Mouse (Mus musculus) kidney, adult 2 months (tissue): Measurements from ENCODE around the gene Vasn. TPM values are rescaled to one million over a fixed set of nuclear protein-coding genes. Genes with fewer than 3 reads are reported as not detected.
A peak's percentile ranks its signal among the peaks of the same experiment; 100 is the strongest.

Experiments
- DNase-seq: peaks from one replicate; pipeline ENCODE4 v3.0.0; 2021
- H3K27ac ChIP-seq: fragments of 200-500 bp; 2 replicates; pipeline ENCODE4 v1.5.1; 2012; ENCODE audit warnings: low read depth, low read length, control low read depth, inconsistent platforms; ENCODE audit not compliant: insufficient read depth
- H3K27me3 ChIP-seq: fragments of 200-500 bp; replicated peaks from 2 replicates; pipeline ENCODE4 v1.6.1; 2012; ENCODE audit warnings: mild to moderate bottlenecking, moderate library complexity, low read length, inconsistent platforms; ENCODE audit not compliant: control insufficient read depth, insufficient read depth
- H3K36me3 ChIP-seq: fragments of 200-500 bp; 2 replicates; pipeline ENCODE4 v1.6.1; 2012; ENCODE audit warnings: mild to moderate bottlenecking, moderate library complexity, low read length, inconsistent platforms; ENCODE audit not compliant: control insufficient read depth, insufficient read depth
- H3K4me1 ChIP-seq: fragments of 200-500 bp; 2 replicates; pipeline ENCODE4 v1.6.1; 2011; ENCODE audit warnings: low read length; ENCODE audit not compliant: control insufficient read depth, insufficient read depth
- H3K4me3 ChIP-seq: fragments of 200-500 bp; 2 replicates; pipeline ENCODE4 v1.5.1; 2011; ENCODE audit warnings: mild to moderate bottlenecking, low read depth, low read length, control low read depth; ENCODE audit not compliant: insufficient read depth
- CTCF ChIP-seq: fragments of 200-500 bp; conservative IDR thresholded peaks from 2 replicates; pipeline ENCODE4 v1.5.1; 2011; ENCODE audit warnings: low read depth, mild to moderate bottlenecking, control low read depth, low read length, moderate library complexity, mixed read lengths; ENCODE audit not compliant: insufficient read depth, insufficient read length
- POLR2A ChIP-seq: fragments of 200-500 bp; IDR thresholded peaks from one replicate; pipeline ENCODE4 v1.6.1; 2011; ENCODE audit warnings: low read depth, low read length, control low read depth
- WGBS: fragments of 180-500 bp; shearing (Covaris S2); methylation state at CpG from one replicate; pipeline ENCODE4 v1.1.7; 2018; 5-methylcytosine and 5-hydroxymethylcytosine counted together
- polyA plus RNA-seq: library from polyadenylated mRNA; depleted of rRNA; stranded (reverse); fragments of >200 nt; gene quantifications from 2 replicates; pipeline ENCODE4 v1.2.3, GENCODE M21; 2012

Gene Vasn
- polyA plus RNA-seq, 1 experiment = 34.6 TPM

- WGBS = 33% methylated on average over 9 of the region's 9 CpGs
- H3K36me3 ChIP-seq = no peaks in the 10 kb centered on the region; the same call in 1 of the 2 replicates
- H3K4me1 ChIP-seq = peaks cover 48% of the 10 kb centered on the region
- DNase-seq = peak; percentile 92
- no peaks in the 10 kb centered on the region for H3K27me3 ChIP-seq
- no peak for TF ChIP-seq POLR2A
- TF ChIP-seq CTCF = peak; percentile 98
- H3K4me3 ChIP-seq = no peak overlapping the region
- peak overlapping the region; percentile 13 for H3K27ac ChIP-seq
These were observed 31.8 kb upstream of the Vasn start for GRCm38 (mm10) chr16:4607818-4608531.

- no peaks in the 10 kb centered on the region for H3K27me3 ChIP-seq
- 51% methylated on average over 19 of the region's 19 CpGs for WGBS
- H3K36me3 ChIP-seq = peaks cover 2% of the 10 kb centered on the region; the same call in 1 of the 2 replicates
- H3K4me1 ChIP-seq = peaks cover 49% of the 10 kb centered on the region
- no peak for TF ChIP-seq POLR2A
- no peak for TF ChIP-seq CTCF
- DNase-seq = no peak
- H3K27ac ChIP-seq = peak overlapping the region; percentile 11; the same call in 1 of the 2 replicates
- no peak overlapping the region for H3K4me3 ChIP-seq
These were observed 31.1 kb upstream of the Vasn start for GRCm38 (mm10) chr16:4608532-4609059.

GRCm38 (mm10) chr16:4611193-4611592 lies 28.5 kb upstream of the Vasn start:
- H3K27ac ChIP-seq = no peak overlapping the region
- WGBS = 78% methylated on average over 5 of the region's 5 CpGs
- no peak for DNase-seq
- peaks cover 48% of the 10 kb centered on the region for H3K4me1 ChIP-seq
- H3K4me3 ChIP-seq = no peak overlapping the region
- no peaks in the 10 kb centered on the region for H3K27me3 ChIP-seq
- TF ChIP-seq POLR2A = no peak
- no peak for TF ChIP-seq CTCF
- H3K36me3 ChIP-seq = peaks cover 3% of the 10 kb centered on the region; the same call in 1 of the 2 replicates

GRCm38 (mm10) chr16:4611676-4612075 lies 28.1 kb upstream of the Vasn start:
- 77% methylated on average over 7 of the region's 7 CpGs for WGBS
- Histone ChIP-seq H3K27me3 (no peaks in the 10 kb centered on the region), H3K4me1 (peaks cover 47% of the 10 kb centered on the region), H3K4me3 (no peak overlapping the region), H3K36me3 (peaks cover 3% of the 10 kb centered on the region; the same call in 1 of the 2 replicates), H3K27ac (no peak overlapping the region)
- TF ChIP-seq POLR2A (no peak), CTCF (no peak; the same call in 1 of the 2 replicates)
- no peak for DNase-seq

- H3K27ac ChIP-seq = peak overlapping the region; percentile 71
- DNase-seq = no peak
- no peak for TF ChIP-seq CTCF
- TF ChIP-seq POLR2A = no peak
- H3K27me3 ChIP-seq = no peaks in the 10 kb centered on the region
- peaks cover 37% of the 10 kb centered on the region for H3K4me1 ChIP-seq
- 54% methylated on average over 9 of the region's 9 CpGs for WGBS
- peaks cover 3% of the 10 kb centered on the region; the same call in 1 of the 2 replicates for H3K36me3 ChIP-seq
- H3K4me3 ChIP-seq = no peak overlapping the region
These were observed 26.0 kb upstream of the Vasn start for GRCm38 (mm10) chr16:4613736-4614135.

GRCm38 (mm10) chr16:4614639-4615038 lies 25.1 kb upstream of the Vasn start:
- Histone ChIP-seq H3K36me3 (peaks cover 3% of the 10 kb centered on the region; the same call in 1 of the 2 replicates), H3K4me3 (no peak overlapping the region), H3K4me1 (peaks cover 37% of the 10 kb centered on the region), H3K27me3 (no peaks in the 10 kb centered on the region), H3K27ac (peak overlapping the region; percentile 71)
- 47% methylated on average over 3 of the region's 3 CpGs for WGBS
- TF ChIP-seq POLR2A = no peak
- no peak; the same call in 1 of the 2 replicates for TF ChIP-seq CTCF
- DNase-seq = peak; percentile 93

GRCm38 (mm10) chr16:4615297-4615696 lies 24.4 kb upstream of the Vasn start:
- peaks cover 37% of the 10 kb centered on the region for H3K4me1 ChIP-seq
- DNase-seq = peak; percentile 10
- no peaks in the 10 kb centered on the region for H3K27me3 ChIP-seq
- no peak overlapping the region for H3K4me3 ChIP-seq
- TF ChIP-seq CTCF (no peak), POLR2A (no peak)
- H3K27ac ChIP-seq = peak overlapping the region; percentile 54
- H3K36me3 ChIP-seq = peaks cover 3% of the 10 kb centered on the region; the same call in 1 of the 2 replicates
- 48% methylated on average over 1 of the region's 1 CpGs for WGBS
